8 mouse cellular contexts compared by ENCODE assay signal in the genomic region with DNA sequence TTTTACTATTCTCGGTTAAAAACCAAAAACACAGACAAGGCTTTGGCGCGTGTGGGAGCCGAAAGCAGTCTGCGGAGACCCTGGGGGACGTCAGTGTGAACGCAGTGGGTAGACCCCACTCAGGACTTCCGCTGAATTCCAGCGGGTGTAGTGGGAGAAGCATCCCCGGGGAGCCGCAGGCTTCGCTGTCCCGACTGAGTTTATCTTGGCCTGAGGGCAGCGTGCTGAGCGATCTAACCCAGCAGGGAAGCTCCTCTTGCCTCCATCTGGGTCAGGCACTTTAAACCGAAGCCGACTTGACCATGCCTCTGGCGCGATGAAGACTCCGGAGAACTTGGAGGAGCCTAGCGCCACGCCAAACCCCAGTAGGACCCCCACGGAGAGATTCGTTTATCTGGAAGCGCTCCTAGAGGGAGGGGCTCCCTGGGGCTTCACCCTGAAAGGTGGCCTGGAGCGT. TPM values are rescaled to one million over a fixed set of nuclear protein-coding genes. Genes with fewer than 3 reads are reported as not detected.
DNase-seq lines count a peak whose midpoint lies in the region; ATAC-seq and TF ChIP-seq lines count a peak whose summit lies in the region.

A gene (plus strand): TSS at position 85 of the 457 bp plus-strand sequence.

- TF ChIP-seq CTCF in brain, embryonic 14.5 days (IDR thresholded peaks at IDR 0.05; ENCODE audit: borderline replicate concordance, extremely low read depth, insufficient read depth, insufficient read length) = no peak

- peak within 1 kb of the TSS; percentile 99 for H3K4me2 ChIP-seq in heart, embryonic 12.5 days
- peak within 1 kb of the TSS; percentile 97 for H3K4me2 ChIP-seq in kidney, embryonic 15.5 days

- TF ChIP-seq POLR2A in brain, embryonic 14.5 days (IDR thresholded peaks at IDR 0.05; ENCODE audit: borderline replicate concordance, extremely low read depth, insufficient read depth, insufficient read length, poor library complexity, severe bottlenecking) = no peak

- under 1% methylated on average over 26 of the region's 26 CpGs for WGBS in heart, embryonic 12.5 days
- 1% methylated on average over 26 of the region's 26 CpGs for WGBS in kidney, embryonic 15.5 days

- intact Hi-C loops in gastrocnemius, postnatal 14 days (cut with DNase I; ENCODE audit: low total_unique reads) = loop anchor here (10.0 kb wide), 1 partner anchor 271 kb away; no protein-coding TSS in a partner anchor

- ATAC-seq in heart, embryonic 12.5 days (ENCODE audit: insufficient number of reproducible peaks, low FRiP score) = no peak
- ATAC-seq in kidney, embryonic 15.5 days (replicated peaks; ENCODE audit: low FRiP score) = peak; percentile 49

- H3K27ac ChIP-seq in heart, embryonic 12.5 days (ENCODE audit: poor library complexity, severe bottlenecking) = peak within 1 kb of the TSS; percentile 81
- H3K27ac ChIP-seq in kidney, embryonic 15.5 days = no peak within 1 kb of the TSS

- 0 out of 2 replicates have a peak, but pooled peaks cover 5% of the 10 kb centered on the region for H3K27me3 ChIP-seq in heart, embryonic 12.5 days (replicated peaks)
- H3K27me3 ChIP-seq in kidney, embryonic 15.5 days = peaks cover 10% of the 10 kb centered on the region

- no peaks in the 10 kb centered on the region for H3K9me3 ChIP-seq in heart, embryonic 12.5 days (replicated peaks)
- H3K9me3 ChIP-seq in kidney, embryonic 15.5 days (replicated peaks) = no peaks in the 10 kb centered on the region

- peaks cover 3% of the 10 kb centered on the region; the same call in 1 of the 2 replicates for H3K4me1 ChIP-seq in heart, embryonic 12.5 days (replicated peaks)
- peaks cover 19% of the 10 kb centered on the region for H3K4me1 ChIP-seq in kidney, embryonic 15.5 days

- peak within 1 kb of the TSS; percentile 72 for H3K4me3 ChIP-seq in heart, embryonic 12.5 days
- H3K4me3 ChIP-seq in kidney, embryonic 15.5 days (replicated peaks) = peak within 1 kb of the TSS; percentile 53

- peak; percentile 38 for DNase-seq in WW6 (ENCODE audit: low read depth, low spot score)
- peak; percentile 63 for DNase-seq in brain, embryonic 14.5 days (ENCODE audit: low read depth)
- DNase-seq in lung, postnatal 36 days = peak; percentile 38
- peak; percentile 55 for DNase-seq in yolk sac, embryonic 10.5 days (ENCODE audit: low spot score)
- no peak for DNase-seq in ovary, adult 18-20 months (ENCODE audit: low spot score)
- DNase-seq in gastrocnemius, postnatal 14 days = no peak

- no peaks in the 10 kb centered on the region for H3K36me3 ChIP-seq in heart, embryonic 12.5 days
- H3K36me3 ChIP-seq in kidney, embryonic 15.5 days = no peaks in the 10 kb centered on the region

- peak within 1 kb of the TSS; percentile 77 for H3K9ac ChIP-seq in heart, embryonic 12.5 days
- H3K9ac ChIP-seq in kidney, embryonic 15.5 days = peak within 1 kb of the TSS; percentile 48; the same call in 1 of the 2 replicates

RNA-seq across cellular contexts. Expression of the gene that starts here (rescaled TPM):
- polyA plus RNA-seq in brain, embryonic 14.5 days (2012; rRNA removed) = 5.3 and 8.0 TPM in 2 replicates
- 19.7 and 22.2 TPM in 2 replicates for polyA plus RNA-seq in heart, embryonic 12.5 days (2016; fragmentation: Nextera tagmentation; extraction: Ambion mirVana)
- polyA plus RNA-seq in kidney, embryonic 15.5 days (2015; fragmentation: Nextera tagmentation; extraction: Ambion mirVana) = 7.9 and 8.1 TPM in 2 replicates
- 1 to 10 TPM; 1.2 to 1.7 TPM for total RNA-seq in gastrocnemius, postnatal 14 days (2021)

Comparison
In these comparisons a context has a peak if more than half of its experiments do, and no peak if none do; other contexts are left out.
1. DNase-seq: peak in WW6 (single experiment), brain, embryonic 14.5 days (single experiment), lung, postnatal 36 days (single experiment) and yolk sac, embryonic 10.5 days (single experiment); none in ovary, adult 18-20 months (single experiment) and gastrocnemius, postnatal 14 days (single experiment).